Mouse (Mus musculus) Patski (cell line): ENCODE measurements around the gene Cyp2b10. TPM values are rescaled to one million over a fixed set of nuclear protein-coding genes. Genes with fewer than 3 reads are reported as not detected.
A peak's percentile ranks its signal among the peaks of the same experiment; 100 is the strongest.

Source experiments
- ATAC-seq: fragments of 100-300 bp; one replicate; pipeline ENCODE4 v1.8.0; 2021
- CTCF ChIA-PET: fragments of 350-600 bp; sonication (Branson Sonifier 250); formaldehyde crosslinking; loops from one replicate; lab custom pipeline; 2022; ENCODE audit warnings: inconsistent platforms; lab: Charles Lee
- POLR2A ChIA-PET: fragments of 350-600 bp; sonication (Branson Sonifier 250); formaldehyde crosslinking; loops from one replicate; lab custom pipeline; 2022; ENCODE audit warnings: antibody characterized with exemption, inconsistent platforms; lab: Charles Lee
- DNase-seq: peaks from one replicate; pipeline ENCODE4 v3.0.0-alpha.2; 2011; ENCODE audit warnings: low read depth, low spot score
- H3K27me3 ChIP-seq: fragments of 371-371 bp; one replicate; pipeline ENCODE4 v1.5.1; 2021
- CTCF ChIP-seq: fragments of 100-300 bp; IDR thresholded peaks from one replicate; pipeline ENCODE4 v1.5.1; 2021
- in situ Hi-C: fragments of 300-500 bp; cut with MboI; formaldehyde crosslinking; loops from 3 replicates; pipeline ENCODE4 v1.11.1; 2018; ENCODE audit warnings: low pct_unique_long_range_greater_than_20kb, mixed read lengths
- polyA plus RNA-seq: library from polyadenylated mRNA; unstranded; gene quantifications from one replicate; pipeline ENCODE4 v1.2.3, GENCODE M21; 2021

Cyp2b10 gene
- polyA plus RNA-seq, 1 experiment from 2014 or later = not detected

DNA sequence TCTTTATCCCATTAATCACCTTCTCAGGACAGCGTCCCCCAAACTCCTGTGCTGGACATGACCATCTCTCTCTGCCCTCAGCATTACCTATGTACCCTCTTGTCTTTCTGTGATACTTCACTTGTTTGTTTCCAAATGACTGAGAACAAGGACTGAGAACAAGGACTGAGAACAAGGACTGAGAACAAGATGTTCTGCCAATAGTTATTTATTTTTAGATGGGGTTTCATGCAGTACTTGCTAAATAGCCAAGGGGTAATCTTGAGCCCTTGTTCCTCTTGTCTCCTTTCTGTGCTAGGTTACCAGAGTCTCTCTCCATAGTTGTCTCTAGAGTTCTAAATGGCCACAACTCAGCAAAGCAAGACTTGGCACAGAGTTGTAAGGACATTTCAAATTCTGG lies 13.1 kb upstream of the Cyp2b10 start:
- no peak for TF ChIP-seq CTCF
- CTCF ChIA-PET = no interaction called here
- in situ Hi-C loops = no loop called here
- peaks cover 10% of the 10 kb centered on the region for H3K27me3 ChIP-seq
- ATAC-seq (no peak), DNase-seq (no peak)
- POLR2A ChIA-PET = no interaction called here

DNA sequence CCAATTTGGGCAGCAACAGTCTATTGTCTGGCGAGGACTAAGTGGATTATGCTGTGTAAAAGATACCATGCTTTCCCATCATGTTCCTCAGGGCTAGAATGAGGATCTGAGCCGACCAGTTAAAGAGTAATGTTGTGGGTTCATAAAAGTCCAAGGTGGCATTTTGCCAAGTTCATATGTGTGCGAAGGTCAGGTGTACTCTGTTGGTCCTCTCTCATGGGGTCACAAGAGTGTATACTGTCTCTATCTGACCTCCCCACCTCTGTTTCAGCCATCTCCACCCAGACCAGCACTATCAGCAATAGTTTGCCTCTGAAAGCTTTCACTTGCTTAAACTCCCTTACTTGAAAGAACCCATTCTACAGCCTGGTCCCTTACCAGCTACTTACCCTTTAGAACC lies 9.7 kb upstream of the Cyp2b10 start:
- peaks cover 29% of the 10 kb centered on the region for H3K27me3 ChIP-seq
- no peak for ATAC-seq
- ChIA-PET POLR2A (no interaction called here), CTCF (interaction anchor here (1.4 kb wide), 1 partner anchor 32 kb away, joined by 3 read pairs; no protein-coding TSS in a partner anchor)
- DNase-seq = no peak
- no peak for TF ChIP-seq CTCF
- in situ Hi-C loops = no loop called here

DNA sequence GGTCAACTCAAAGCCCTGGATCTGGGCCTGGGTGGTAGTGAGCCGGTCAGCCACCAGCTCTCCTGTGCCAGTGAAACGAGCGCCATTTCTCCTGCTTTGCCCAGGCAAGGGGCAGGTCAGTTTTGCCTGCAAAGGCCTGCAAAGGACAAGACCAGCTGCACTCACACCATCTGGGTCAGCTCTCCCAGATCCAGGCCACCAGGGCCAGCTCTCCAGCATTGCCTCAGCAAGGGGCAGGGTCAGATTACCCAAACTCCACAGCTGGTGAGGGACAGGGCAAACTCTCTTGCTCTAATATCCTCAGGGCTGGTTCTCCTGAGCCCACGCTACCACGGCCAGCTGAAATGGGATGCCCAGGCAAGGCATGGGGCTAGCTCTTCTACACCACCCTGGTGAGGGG lies 4.3 kb upstream of the Cyp2b10 start:
- ChIA-PET POLR2A (no interaction called here), CTCF (no interaction called here)
- no peak for TF ChIP-seq CTCF
- in situ Hi-C loops = no loop called here
- ATAC-seq (no peak), DNase-seq (no peak)
- peaks cover 26% of the 10 kb centered on the region for H3K27me3 ChIP-seq

DNA sequence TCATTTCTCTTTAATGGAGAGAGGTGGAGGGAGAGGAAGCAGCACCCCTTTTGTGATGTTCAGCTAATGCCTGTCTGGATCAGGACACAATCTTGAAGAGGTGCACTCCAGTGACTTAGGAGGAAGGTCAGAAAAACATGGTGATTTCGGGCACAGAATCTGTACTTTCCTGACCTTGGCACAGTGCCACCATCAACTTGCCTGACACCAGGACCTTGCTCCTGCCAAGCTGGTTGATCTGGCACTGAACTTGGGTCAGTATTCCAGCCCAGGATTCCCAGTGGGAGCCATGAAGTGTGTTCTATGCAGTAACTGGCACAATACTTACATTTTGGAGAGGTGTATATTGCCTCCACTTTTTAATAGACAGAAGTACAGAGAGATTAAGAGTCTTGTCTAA lies 2.3 kb upstream of the Cyp2b10 start:
- no peak for TF ChIP-seq CTCF
- in situ Hi-C loops = no loop called here
- ATAC-seq (no peak), DNase-seq (no peak)
- CTCF ChIA-PET = interaction anchor here (1.8 kb wide), 1 partner anchor 9 kb away, joined by 5 read pairs; no protein-coding TSS in a partner anchor
- peaks cover 19% of the 10 kb centered on the region for H3K27me3 ChIP-seq
- POLR2A ChIA-PET = no interaction called here

DNA sequence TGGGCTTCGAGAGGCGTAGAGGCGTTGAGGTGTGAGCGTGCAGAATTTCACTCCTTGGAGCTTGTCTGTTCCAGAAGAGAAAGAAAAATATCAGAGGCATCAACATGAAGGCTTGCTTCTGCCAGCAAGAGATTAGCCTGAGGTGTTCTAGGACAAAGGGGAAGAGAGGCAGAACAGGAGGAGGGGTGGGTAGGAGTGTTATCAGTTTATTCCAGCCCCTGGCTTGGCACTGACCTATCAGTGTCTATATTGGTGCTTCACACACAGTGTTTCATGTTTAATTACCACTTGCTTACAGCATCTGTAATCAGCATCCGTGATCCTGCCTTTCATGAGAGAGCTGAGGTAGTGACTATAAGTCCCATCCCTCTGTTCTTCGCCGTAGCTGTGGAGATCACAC lies 644 bp downstream of the Cyp2b10 start:
- ChIA-PET CTCF (no interaction called here), POLR2A (no interaction called here)
- DNase-seq = no peak
- TF ChIP-seq CTCF = no peak
- ATAC-seq = no peak
- peaks cover 4% of the 10 kb centered on the region for H3K27me3 ChIP-seq
- in situ Hi-C loops = no loop called here

DNA sequence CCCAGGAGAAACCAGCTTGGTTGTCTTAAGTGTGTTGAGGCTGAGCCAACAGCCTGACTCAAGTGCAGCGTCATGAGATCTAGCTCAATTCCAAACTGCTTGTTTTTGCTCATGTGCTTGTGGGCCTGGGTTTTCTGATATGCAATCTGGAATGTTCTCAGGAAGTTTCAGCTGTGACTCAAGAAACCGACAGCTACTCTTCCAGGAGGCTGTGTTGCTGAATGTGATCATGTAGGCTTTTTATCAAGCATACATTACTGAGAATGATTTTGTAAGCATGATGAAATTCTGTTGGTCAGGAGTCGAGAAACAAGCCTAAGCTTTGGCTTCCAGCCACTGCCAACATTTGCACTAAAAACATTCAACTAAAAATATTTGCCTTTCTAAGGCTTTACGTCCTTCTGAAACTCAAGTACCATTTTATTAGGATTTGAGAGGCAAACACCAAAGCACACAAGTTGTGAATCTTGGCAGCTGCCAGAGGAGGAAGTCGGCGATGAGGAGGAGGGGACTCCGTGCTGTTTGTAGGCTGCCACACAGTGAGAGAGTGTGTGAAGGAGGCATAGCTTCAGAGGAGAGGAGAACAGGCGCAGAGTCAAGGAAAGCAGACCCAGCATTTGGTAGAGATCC lies 4.8 kb downstream of the Cyp2b10 start:
- POLR2A ChIA-PET = no interaction called here

DNA sequence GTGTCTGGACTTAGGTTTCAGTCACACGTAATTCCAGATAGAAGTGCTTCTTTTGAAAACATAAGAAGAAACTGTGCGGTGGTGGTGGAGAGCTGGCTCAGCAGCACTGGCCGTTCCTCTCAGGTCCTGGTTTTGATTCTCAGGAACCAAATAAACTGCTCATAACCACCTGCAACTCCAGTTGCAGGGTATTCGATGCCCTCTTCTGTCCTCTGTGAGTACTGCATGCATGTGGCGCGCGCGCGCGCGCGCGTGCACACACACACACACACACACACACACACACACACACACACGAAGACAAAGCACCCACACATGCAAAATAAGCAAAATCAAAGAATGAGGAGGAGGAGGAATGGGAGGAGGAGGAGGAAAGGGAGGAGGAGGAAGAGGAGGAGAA lies 5.7 kb downstream of the Cyp2b10 start:
- POLR2A ChIA-PET = no interaction called here
- TF ChIP-seq CTCF = no peak
- in situ Hi-C loops = loop anchor here (5.0 to 10.0 kb wide), 2 partner anchors 46 to 178 kb away; no protein-coding TSS in a partner anchor
- DNase-seq (no peak), ATAC-seq (no peak)
- no peaks in the 10 kb centered on the region for H3K27me3 ChIP-seq
- CTCF ChIA-PET = interaction anchor here (1.4 kb wide), 1 partner anchor 48 kb away, joined by 4 read pairs; no protein-coding TSS in a partner anchor

More for the DNA sequence above, 4.8 kb downstream of the Cyp2b10 start:
- no peak for TF ChIP-seq CTCF
- in situ Hi-C loops = loop anchor here (5.0 to 10.0 kb wide), 2 partner anchors 45 to 177 kb away; no protein-coding TSS in a partner anchor
- CTCF ChIA-PET = interaction anchor here (1.4 kb wide), 1 partner anchor 47 kb away, joined by 4 read pairs; no protein-coding TSS in a partner anchor
- H3K27me3 ChIP-seq = peaks cover 4% of the 10 kb centered on the region
- no peak for DNase-seq
- ATAC-seq = no peak

DNA sequence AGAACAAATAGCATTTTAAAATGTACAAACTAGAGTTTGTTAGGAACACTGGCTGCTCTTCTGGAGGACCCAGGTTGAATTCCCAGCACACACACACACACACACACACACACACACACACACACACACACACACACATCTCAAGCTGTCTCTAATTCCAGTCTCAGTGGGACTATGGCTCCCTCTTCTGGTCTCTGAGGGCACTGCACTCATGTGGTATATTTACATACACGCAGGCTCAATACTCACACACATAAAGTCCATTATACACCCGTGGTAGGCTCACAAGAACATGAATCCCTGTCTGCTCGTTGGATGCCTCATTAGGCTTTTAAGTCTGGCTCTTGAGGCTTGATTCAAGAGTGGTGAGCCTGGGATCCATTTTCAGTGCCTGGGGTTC lies 6.6 kb downstream of the Cyp2b10 start:
- POLR2A ChIA-PET = no interaction called here
- CTCF ChIA-PET = no interaction called here
- in situ Hi-C loops = loop anchor here (5.0 to 10.0 kb wide), 2 partner anchors 47 to 179 kb away; no protein-coding TSS in a partner anchor
- TF ChIP-seq CTCF = peak; percentile 70
- H3K27me3 ChIP-seq = no peaks in the 10 kb centered on the region
- DNase-seq (peak; percentile 7), ATAC-seq (peak; percentile 44)

DNA sequence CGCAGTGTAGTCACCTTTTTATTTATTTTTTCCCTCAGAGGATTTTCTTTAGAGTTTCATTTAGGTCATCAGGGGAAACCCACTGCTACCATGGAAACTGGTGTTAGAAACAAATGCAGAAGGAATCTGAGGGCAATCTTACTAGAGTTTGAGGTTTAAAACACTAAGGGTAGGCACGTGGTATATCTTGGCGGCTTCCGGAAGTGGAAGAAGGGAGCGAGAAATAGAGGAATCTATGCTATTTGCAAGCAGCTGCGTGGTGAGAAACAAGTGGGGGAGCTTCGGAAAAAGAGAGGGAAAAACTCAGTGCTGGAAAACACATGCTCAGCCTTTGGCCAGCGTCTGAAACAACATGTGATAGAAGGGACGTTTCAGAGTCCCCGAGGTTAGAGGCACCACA lies 7.1 kb downstream of the Cyp2b10 start:
- in situ Hi-C loops = loop anchor here (5.0 to 10.0 kb wide), 2 partner anchors 47 to 180 kb away; no protein-coding TSS in a partner anchor
- no peak for ATAC-seq
- POLR2A ChIA-PET = no interaction called here
- H3K27me3 ChIP-seq = no peaks in the 10 kb centered on the region
- TF ChIP-seq CTCF = no peak
- CTCF ChIA-PET = no interaction called here
- DNase-seq = no peak

DNA sequence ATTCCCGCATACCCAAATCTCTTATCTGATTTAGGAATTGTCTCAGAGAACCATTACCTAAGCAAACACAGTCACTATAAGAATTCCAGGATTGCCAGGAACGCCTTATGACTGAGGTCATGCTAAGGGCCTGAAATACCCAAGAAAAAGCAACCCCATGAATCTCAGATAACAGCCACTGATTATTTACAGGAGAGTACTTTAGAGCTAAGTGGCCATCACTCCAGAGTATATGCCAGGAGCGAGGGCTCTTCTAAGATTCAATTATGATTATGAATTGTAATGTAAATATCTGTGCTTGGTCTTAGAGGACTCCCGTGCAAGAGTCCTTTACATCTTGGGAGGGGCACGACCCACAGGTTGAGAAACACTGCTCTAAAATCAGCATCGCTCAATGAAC lies 10.0 kb downstream of the Cyp2b10 start:
- in situ Hi-C loops = loop anchor here (10.0 kb wide), 1 partner anchor 183 kb away; no protein-coding TSS in a partner anchor
- no peak for TF ChIP-seq CTCF
- H3K27me3 ChIP-seq = no peaks in the 10 kb centered on the region
- no peak for ATAC-seq
- ChIA-PET POLR2A (no interaction called here), CTCF (interaction anchor here (1.0 to 1.8 kb wide), 2 partner anchors 19 to 52 kb away, joined by 3 read pairs; no protein-coding TSS in a partner anchor)
- no peak for DNase-seq

DNA sequence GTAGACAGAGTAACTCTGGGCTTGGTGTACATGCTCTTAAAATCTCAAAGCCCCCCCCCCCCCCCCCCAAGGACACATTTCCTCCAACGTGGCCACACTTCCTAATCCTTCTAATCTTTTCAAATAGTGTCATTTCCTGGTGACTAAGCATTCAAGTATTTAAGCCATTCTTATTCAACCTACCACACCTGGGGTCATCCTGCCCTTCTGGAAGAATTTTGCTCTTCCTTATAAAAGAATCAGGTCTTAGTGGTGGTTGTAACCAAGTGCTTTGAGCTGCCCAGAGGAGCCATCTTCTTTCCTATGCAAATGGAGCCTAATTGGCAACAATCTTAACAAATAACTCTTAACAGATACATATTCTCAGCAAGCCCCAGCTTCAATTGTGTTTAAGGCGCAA lies 12.6 kb downstream of the Cyp2b10 start:
- DNase-seq (no peak), ATAC-seq (no peak)
- POLR2A ChIA-PET = no interaction called here
- in situ Hi-C loops = no loop called here
- TF ChIP-seq CTCF = no peak
- peaks cover 9% of the 10 kb centered on the region for H3K27me3 ChIP-seq
- CTCF ChIA-PET = no interaction called here
